Mouse (Mus musculus): ENCODE results near the gene Inpp5f.

- no peak for TF ChIP-seq GATA1 (IDR thresholded peaks at IDR 0.05; ENCODE audit: borderline replicate concordance, low read length)
- TF ChIP-seq CTCF (IDR thresholded peaks at IDR 0.05; ENCODE audit: low read depth, low read length): no peak
These were observed 76.9 kb downstream of the Inpp5f start for GRCm38 (mm10) chr7:128687821-128688564.

All from G1E (cell line).